Mouse (Mus musculus) liver, adult 2 months (tissue): Measurements from ENCODE around the gene Jup.
"Not testable (repeated sequence)": the region's sequence is repeated elsewhere in the genome, so short reads cannot be mapped to it uniquely, and the experiment has no call there.

Source experiments
- CTCF ChIP-seq: fragments of 200-500 bp; IDR thresholded peaks from 2 replicates; pipeline ENCODE4 v1.5.1; 2011; ENCODE audit warnings: low read depth, low read length, control low read depth
- POLR2A ChIP-seq: fragments of 200-500 bp; IDR thresholded peaks from 2 replicates; pipeline ENCODE4 v1.6.1; 2011; ENCODE audit warnings: low read length, control low read depth; ENCODE audit not compliant: insufficient read depth; ENCODE audit errors: extremely low read depth

GRCm38 (mm10) chr11:100320701-100321410 lies 76.7 kb downstream of the Jup start:
- TF ChIP-seq CTCF, POLR2A: not testable (repeated sequence)
